Mouse (Mus musculus) limb, embryonic 10.5 days (tissue): ENCODE measurements at regions not wholly inside any gene's neighbourhood (a gene's known extent, or its start where the extent isn't known, plus 50 kb on each side); places are given as distances from the start of the nearest gene placed in this dataset.

Experiments used
- DNase-seq: peaks from one replicate; pipeline ENCODE4 v3.0.0-alpha.2; 2017; ENCODE audit warnings: low spot score
- H3K27ac ChIP-seq: fragments of 300-500 bp; sonication (generic); 2 replicates; pipeline ENCODE4 v1.5.1; 2016; ENCODE audit warnings: mild to moderate bottlenecking
- H3K27me3 ChIP-seq: fragments of 300-500 bp; sonication (generic); 2 replicates; pipeline ENCODE4 v1.6.1; 2016; ENCODE audit warnings: low read depth, mild to moderate bottlenecking; ENCODE audit not compliant: poor library complexity, severe bottlenecking
- H3K36me3 ChIP-seq: fragments of 300-500 bp; sonication (generic); 2 replicates; pipeline ENCODE4 v1.6.1; 2016; ENCODE audit warnings: mild to moderate bottlenecking, moderate library complexity
- H3K4me1 ChIP-seq: fragments of 300-500 bp; sonication (generic); 2 replicates; pipeline ENCODE4 v1.6.1; 2016
- H3K4me3 ChIP-seq: fragments of 300-500 bp; sonication (generic); 2 replicates; pipeline ENCODE4 v1.5.1; 2016; ENCODE audit warnings: mild to moderate bottlenecking, moderate library complexity
- H3K9me3 ChIP-seq: fragments of 300-500 bp; sonication (generic); replicated peaks from 2 replicates; pipeline ENCODE4 v1.6.1; 2016; ENCODE audit warnings: mild to moderate bottlenecking
- WGBS: fragments of 180-500 bp; shearing (Covaris S2); methylation state at CpG from one replicate; pipeline ENCODE4 v1.1.7; 2016; 5-methylcytosine and 5-hydroxymethylcytosine counted together

- Histone ChIP-seq H3K4me3 (no peak overlapping the region), H3K4me1 (peaks cover 7% of the 10 kb centered on the region), H3K9me3 (no peaks in the 10 kb centered on the region), H3K27ac (no peak overlapping the region), H3K27me3 (no peaks in the 10 kb centered on the region), H3K36me3 (no peaks in the 10 kb centered on the region)
- no peak for DNase-seq
- WGBS = 85% methylated on average over 12 of the region's 12 CpGs
Measured at GRCm38 (mm10) chr11:71866690-71867089, 117.0 kb downstream of the Wscd1 start.

GRCm38 (mm10) chr11:71857926-71858325 lies 108.2 kb downstream of the Wscd1 start:
- Histone ChIP-seq H3K27me3 (no peaks in the 10 kb centered on the region), H3K36me3 (no peaks in the 10 kb centered on the region), H3K27ac (no peak overlapping the region), H3K9me3 (no peaks in the 10 kb centered on the region), H3K4me1 (no peaks in the 10 kb centered on the region), H3K4me3 (no peak overlapping the region)
- no peak for DNase-seq
- WGBS = 86% methylated on average over 8 of the region's 8 CpGs

GRCm38 (mm10) chr11:71855557-71855956 lies 105.8 kb downstream of the Wscd1 start:
- H3K9me3 ChIP-seq = no peaks in the 10 kb centered on the region
- DNase-seq = no peak
- 88% methylated on average over 1 of the region's 1 CpGs for WGBS

GRCm38 (mm10) chr11:71855058-71855457 lies 105.3 kb downstream of the Wscd1 start:
- Histone ChIP-seq H3K4me3 (no peak overlapping the region), H3K27me3 (no peaks in the 10 kb centered on the region), H3K27ac (no peak overlapping the region), H3K4me1 (no peaks in the 10 kb centered on the region), H3K36me3 (no peaks in the 10 kb centered on the region), H3K9me3 (no peaks in the 10 kb centered on the region)
- DNase-seq = no peak
- 93% methylated on average over 3 of the region's 3 CpGs for WGBS

More at GRCm38 (mm10) chr11:71855557-71855956, 105.8 kb downstream of the Wscd1 start:
- no peak overlapping the region for H3K4me3 ChIP-seq
- H3K27ac ChIP-seq = no peak overlapping the region
- no peaks in the 10 kb centered on the region for H3K4me1 ChIP-seq
- H3K36me3 ChIP-seq = no peaks in the 10 kb centered on the region
- H3K27me3 ChIP-seq = no peaks in the 10 kb centered on the region

- no peaks in the 10 kb centered on the region for H3K4me1 ChIP-seq
- no peak overlapping the region for H3K4me3 ChIP-seq
- no peaks in the 10 kb centered on the region for H3K36me3 ChIP-seq
- H3K27ac ChIP-seq = no peak overlapping the region
- no peak for DNase-seq
- no peaks in the 10 kb centered on the region for H3K9me3 ChIP-seq
- H3K27me3 ChIP-seq = no peaks in the 10 kb centered on the region
- 61% methylated on average over 9 of the region's 9 CpGs for WGBS
Measured at GRCm38 (mm10) chr11:71847684-71848367, 98.1 kb downstream of the Wscd1 start.

- no peaks in the 10 kb centered on the region for H3K4me1 ChIP-seq
- WGBS = 77% methylated on average over 3 of the region's 3 CpGs
- DNase-seq = no peak
- H3K9me3 ChIP-seq = no peaks in the 10 kb centered on the region
- no peak overlapping the region for H3K27ac ChIP-seq
- no peak overlapping the region for H3K4me3 ChIP-seq
- no peaks in the 10 kb centered on the region for H3K27me3 ChIP-seq
- H3K36me3 ChIP-seq = no peaks in the 10 kb centered on the region
Measured at GRCm38 (mm10) chr11:71846496-71846895, 96.8 kb downstream of the Wscd1 start.

GRCm38 (mm10) chr11:71840635-71841443 lies 91.1 kb downstream of the Wscd1 start:
- DNase-seq = no peak
- WGBS = 76% methylated on average over 8 of the region's 8 CpGs
- Histone ChIP-seq H3K4me1 (no peaks in the 10 kb centered on the region), H3K36me3 (no peaks in the 10 kb centered on the region), H3K9me3 (no peaks in the 10 kb centered on the region), H3K27me3 (no peaks in the 10 kb centered on the region), H3K27ac (no peak overlapping the region), H3K4me3 (no peak overlapping the region)
